Mouse (Mus musculus) liver, embryonic 16.5 days (tissue): Measurements from ENCODE around the gene Vmn2r113. TPM values are rescaled to one million over a fixed set of nuclear protein-coding genes. Genes with fewer than 3 reads are reported as not detected.
"Not testable (repeated sequence)": the region's sequence is repeated elsewhere in the genome, so short reads cannot be mapped to it uniquely, and the experiment has no call there.

Experiments used
- ATAC-seq: fragments of 200-750 bp; cut with Nextera tagmentation; 2 replicates; pipeline ENCODE4 v1.8.0; 2017; ENCODE audit warnings: low read depth, mild to moderate bottlenecking, moderate number of reproducible peaks, moderate library complexity
- H3K27ac ChIP-seq: fragments of 300-500 bp; sonication (generic); 2 replicates; pipeline ENCODE4 v1.5.1; 2014; ENCODE audit warnings: mild to moderate bottlenecking, low read length
- H3K27me3 ChIP-seq: fragments of 300-500 bp; sonication (generic); 2 replicates; pipeline ENCODE4 v1.6.1; 2014; ENCODE audit warnings: low read depth, low read length, mixed read lengths; ENCODE audit not compliant: control insufficient read depth, insufficient read depth
- H3K36me3 ChIP-seq: fragments of 300-500 bp; sonication (generic); 2 replicates; pipeline ENCODE4 v1.6.1; 2014; ENCODE audit warnings: mild to moderate bottlenecking; ENCODE audit not compliant: control insufficient read depth, insufficient read depth
- H3K4me1 ChIP-seq: fragments of 300-500 bp; sonication (generic); 2 replicates; pipeline ENCODE4 v1.6.1; 2014; ENCODE audit warnings: low read depth, low read length, mixed read lengths; ENCODE audit not compliant: control insufficient read depth
- H3K4me2 ChIP-seq: fragments of 300-500 bp; sonication (generic); 2 replicates; pipeline ENCODE4 v1.6.1; 2014; ENCODE audit warnings: low read depth, low read length, mixed read lengths
- H3K4me3 ChIP-seq: fragments of 300-500 bp; sonication (generic); 2 replicates; pipeline ENCODE4 v1.5.1; 2014; ENCODE audit warnings: low read depth, mild to moderate bottlenecking, low read length
- H3K9ac ChIP-seq: fragments of 300-500 bp; sonication (generic); 2 replicates; pipeline ENCODE4 v1.6.1; 2014; ENCODE audit warnings: low read depth, low read length
- H3K9me3 ChIP-seq: fragments of 300-500 bp; sonication (generic); replicated peaks from 2 replicates; pipeline ENCODE4 v1.6.1; 2016; ENCODE audit warnings: low read length; ENCODE audit not compliant: control insufficient read depth
- WGBS: fragments of 180-500 bp; shearing (Covaris S2); extraction: QIAGEN DNeasy Blood & Tissue Kit; methylation state at CpG from one replicate; pipeline ENCODE4 v1.1.7; 2014; ENCODE audit not compliant: insufficient replicate concordance; 5-methylcytosine and 5-hydroxymethylcytosine counted together
- polyA plus RNA-seq: library from polyadenylated mRNA; unstranded; fragments of >200 nt; fragmentation: Nextera tagmentation; extraction: Ambion mirVana; gene quantifications from 2 replicates; pipeline ENCODE4 v1.2.1, GENCODE M21; 2015

The Vmn2r113 gene
- not detected in 2 replicates for polyA plus RNA-seq

- ATAC-seq, H3K4me1 ChIP-seq, H3K4me3 ChIP-seq, H3K9ac ChIP-seq, H3K27me3 ChIP-seq, H3K4me2 ChIP-seq, H3K27ac ChIP-seq, H3K36me3 ChIP-seq, H3K9me3 ChIP-seq: not testable (repeated sequence)
- no CpG with 5 or more reads among the region's 4 CpGs for whole genome bisulfite sequencing
Observed at GRCm38 (mm10) chr17:22942684-22943083, at the start of gene Vmn2r113. Gene Vmn2r113, plus strand, starts transcription at chr17:22942984.

Other genes starting within 250 kb of the Vmn2r113 start
- gene Zfp945, start 75.8 kb upstream of the Vmn2r113 start, polyA plus RNA-seq, result 2.2 and 2.4 TPM in 2 replicates
- gene Vmn2r-ps130, start 118.2 kb downstream of the Vmn2r113 start, polyA plus RNA-seq, result not detected in 2 replicates